Mouse (Mus musculus) liver, adult (tissue): ENCODE data around the gene Rps26.

Source experiments
- GATA4 ChIP-seq: IDR thresholded peaks from 2 replicates; pipeline ENCODE4 v1.6.1; 2014; ENCODE audit warnings: mild to moderate bottlenecking, low read length; ENCODE audit not compliant: insufficient replicate concordance

The Rps26 gene

GRCm38 (mm10) chr10:128626311-128627310, at the start of gene Rps26:
Gene Rps26, minus strand, starts transcription at chr10:128626747.
- TF ChIP-seq GATA4, result 0 out of 2 replicates have a peak, but pooled peaks have one; percentile 28

GRCm38 (mm10) chr10:128674469-128675008, 48.0 kb upstream of the Rps26 start:
- no peak for TF ChIP-seq GATA4

DNA sequence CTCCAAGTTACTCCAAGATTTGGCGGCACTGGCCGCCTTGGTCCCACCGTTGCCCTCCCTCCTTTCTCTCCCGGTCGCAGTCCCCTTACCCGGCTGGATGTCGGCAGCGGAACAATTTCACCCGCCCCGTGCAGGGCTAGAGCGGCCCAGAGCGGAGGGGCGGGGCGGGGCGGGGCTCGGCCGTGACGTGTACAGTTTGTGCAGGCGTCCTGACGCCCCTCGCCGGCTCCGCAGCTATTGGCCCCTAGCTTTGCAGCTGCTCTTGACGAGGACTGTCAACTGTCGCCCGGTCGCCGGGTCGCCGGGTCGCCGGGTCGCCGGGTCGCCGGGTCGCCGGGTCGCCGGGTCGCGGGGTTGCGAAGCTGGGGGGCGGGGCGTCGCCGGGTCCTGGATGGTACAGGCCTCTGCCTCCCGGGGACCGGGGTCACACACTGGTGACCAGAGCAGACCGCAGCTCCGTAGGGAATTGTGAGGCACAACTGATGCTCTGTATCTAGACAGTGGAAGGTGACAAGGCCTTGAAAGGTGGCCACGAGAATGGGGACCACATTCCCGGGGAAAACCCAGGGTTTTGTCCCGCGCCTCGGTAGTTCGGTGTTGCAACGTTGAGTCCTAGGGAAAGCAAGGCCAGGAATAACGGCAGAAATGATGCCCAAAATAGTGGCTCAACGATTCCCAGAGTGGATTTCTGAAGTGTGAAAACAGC, 47.4 kb upstream of the Rps26 start, which contains the start of gene Suox:
Suox (minus strand) TSS at position 311 of the 706 bp plus-strand sequence.
- no peak for TF ChIP-seq GATA4

DNA sequence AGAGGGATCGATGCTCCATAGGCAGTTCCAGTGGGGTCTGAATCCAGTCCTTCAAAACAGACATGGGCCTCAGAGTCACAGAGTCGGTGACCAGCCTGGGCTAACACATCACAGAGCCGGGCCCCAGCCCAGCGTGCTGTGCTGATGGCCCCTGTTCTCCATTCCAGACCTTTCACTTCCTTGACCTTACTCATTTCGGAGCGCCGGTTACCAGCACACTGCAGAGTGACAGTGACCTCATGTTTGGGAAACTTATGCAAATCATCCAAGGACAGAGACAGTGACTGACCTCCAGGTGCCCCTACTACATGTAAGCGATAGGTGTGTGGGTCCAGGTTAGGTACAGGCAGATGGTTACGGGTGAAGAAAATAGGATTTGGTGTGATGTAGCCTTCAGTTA, 44.6 kb upstream of the Rps26 start:
- no peak for TF ChIP-seq GATA4

GRCm38 (mm10) chr10:128668790-128669672, 42.5 kb upstream of the Rps26 start:
- no peak for TF ChIP-seq GATA4

- TF ChIP-seq GATA4, result no peak
These were observed 39.3 kb upstream of the Rps26 start for GRCm38 (mm10) chr10:128665806-128666205.

GRCm38 (mm10) chr10:128665307-128665706, 38.8 kb upstream of the Rps26 start:
- TF ChIP-seq GATA4, result no peak

DNA sequence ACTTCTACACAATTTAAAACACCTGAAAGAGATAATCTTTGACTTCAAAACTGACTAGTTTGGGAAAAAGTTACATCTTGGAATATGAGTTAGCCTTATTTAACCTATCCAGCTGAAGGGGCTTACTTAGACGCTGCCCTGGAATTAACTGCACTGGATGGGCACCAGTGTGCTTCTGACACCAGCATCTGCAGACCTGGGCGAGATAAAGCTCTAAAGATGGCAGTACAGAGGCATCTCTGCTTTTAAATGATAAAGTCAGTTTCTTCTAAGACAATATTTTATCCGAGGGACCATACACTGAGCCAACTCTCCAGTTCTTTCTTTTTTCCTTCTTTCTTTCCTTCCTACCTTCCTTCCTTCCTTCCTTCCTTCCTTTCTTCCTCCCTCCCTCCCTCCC, 38.3 kb upstream of the Rps26 start:
- no peak for TF ChIP-seq GATA4

DNA sequence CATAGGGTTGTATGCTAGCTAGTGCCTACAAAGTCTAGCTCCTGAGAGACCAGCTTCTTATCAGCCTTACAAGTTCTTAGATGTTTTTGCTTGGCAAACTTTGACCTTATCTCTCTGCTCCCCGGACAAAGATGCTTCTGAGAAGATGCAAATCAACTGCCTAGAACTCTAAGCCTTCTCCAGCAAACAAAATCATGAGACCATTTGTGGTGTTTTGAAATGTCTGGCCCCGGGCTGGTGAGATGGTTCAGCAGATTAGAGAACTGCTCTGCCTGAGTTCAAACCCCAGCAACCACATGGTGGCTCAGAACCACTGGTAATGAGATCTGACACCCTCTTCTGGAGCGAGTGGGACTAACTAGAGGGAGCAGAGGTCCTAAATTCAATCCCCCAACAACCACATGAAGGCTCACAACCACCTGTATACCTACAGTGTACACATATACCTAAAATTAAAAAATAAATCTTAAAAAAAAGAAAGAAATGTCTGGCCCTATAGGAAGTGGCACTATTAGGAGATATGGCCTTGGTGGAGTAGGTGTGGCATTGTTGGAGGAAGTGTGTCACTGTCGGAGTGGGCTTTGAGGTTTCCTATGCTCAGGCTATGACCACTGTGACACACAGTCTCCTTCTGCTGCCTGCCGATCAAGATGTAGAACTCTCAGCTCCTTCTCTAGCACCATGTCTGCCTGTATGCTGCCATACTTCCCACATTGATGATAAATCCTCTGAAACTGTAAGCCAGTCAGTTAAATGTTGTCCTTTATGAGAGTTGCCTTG, 37.1 kb upstream of the Rps26 start:
- no peak for TF ChIP-seq GATA4

- TF ChIP-seq GATA4, result no peak
These were observed 35.9 kb upstream of the Rps26 start for GRCm38 (mm10) chr10:128662465-128662864.

DNA sequence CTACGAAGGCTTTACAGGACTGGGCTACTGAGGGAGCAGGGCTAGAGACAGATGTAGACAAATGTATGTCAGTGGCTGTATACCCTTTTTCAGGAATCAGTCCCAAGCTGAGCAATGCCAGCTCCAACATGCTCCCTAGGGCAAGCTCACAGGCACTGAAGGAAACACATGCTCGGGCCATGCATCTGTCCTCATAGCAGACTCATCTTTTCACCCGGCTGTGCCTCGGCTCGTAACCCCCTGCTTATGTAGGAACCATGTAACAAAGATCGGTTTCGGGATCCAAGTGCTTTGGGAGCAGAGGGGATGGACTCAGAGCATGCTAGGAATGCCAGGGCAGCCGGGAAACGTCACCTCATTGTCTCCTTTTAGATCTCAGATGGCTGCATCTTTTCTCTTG, 32.9 kb upstream of the Rps26 start:
- TF ChIP-seq GATA4, result no peak

DNA sequence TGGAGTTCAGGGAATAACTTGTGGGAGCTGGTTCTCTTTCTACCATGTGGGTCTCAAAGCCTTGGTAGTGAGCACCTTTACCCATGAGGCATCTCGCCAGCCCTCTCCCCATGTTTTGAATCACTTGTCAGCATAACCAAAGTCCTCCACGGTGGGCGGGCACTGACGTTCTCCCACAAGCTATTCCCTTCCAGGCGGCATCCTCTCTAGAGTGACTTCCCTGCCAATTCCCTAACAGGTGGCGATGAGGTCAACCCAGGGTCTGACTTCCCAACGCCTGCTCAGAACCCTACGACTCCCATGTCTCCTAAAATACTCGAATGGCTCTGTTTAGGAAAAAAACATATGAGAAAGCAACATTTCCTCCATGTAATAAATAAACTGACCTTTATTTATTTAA, 31.3 kb upstream of the Rps26 start:
- no peak for TF ChIP-seq GATA4

DNA sequence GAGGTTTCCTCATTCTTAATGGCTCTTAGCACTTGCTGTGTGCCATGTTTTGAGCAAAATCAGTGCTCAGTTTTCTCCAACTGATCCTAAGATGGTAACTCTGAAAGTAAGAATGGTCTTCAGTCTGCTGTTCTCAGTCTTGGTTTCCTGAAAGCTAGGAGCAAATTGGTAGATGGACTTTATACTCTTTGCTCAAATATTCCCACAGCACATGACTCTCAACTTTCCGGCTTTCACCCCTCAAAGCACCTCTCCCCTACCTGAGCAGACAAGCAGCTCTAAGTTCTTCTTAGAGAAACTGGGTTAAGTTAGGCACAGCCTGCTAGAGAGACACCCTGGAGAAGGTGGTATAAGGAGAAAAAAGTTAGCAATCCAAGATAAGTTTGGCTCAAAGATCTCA, 30.2 kb upstream of the Rps26 start:
- no peak for TF ChIP-seq GATA4

DNA sequence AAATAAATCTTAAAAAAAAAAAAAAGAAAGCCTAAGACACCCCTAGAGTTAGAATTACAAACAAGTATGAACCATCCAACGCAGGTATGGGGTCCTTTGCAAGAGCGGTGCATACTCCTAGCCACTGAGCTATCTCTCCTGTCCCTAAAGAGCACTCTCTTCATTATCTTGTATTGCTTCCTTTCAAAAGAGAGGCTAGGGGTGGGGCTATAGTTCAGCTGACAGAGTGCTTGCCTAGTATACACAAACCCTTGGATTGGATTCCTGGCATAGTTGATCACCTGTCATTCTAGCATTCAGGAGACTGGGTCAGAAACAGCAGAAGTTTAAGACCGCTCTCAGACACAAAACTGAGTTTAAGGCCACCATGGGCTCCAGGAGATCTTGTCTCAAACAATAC, 28.7 kb upstream of the Rps26 start:
- no peak for TF ChIP-seq GATA4

- no peak for TF ChIP-seq GATA4
These were observed 27.3 kb upstream of the Rps26 start for GRCm38 (mm10) chr10:128653866-128654265.
